ENCODE assay signal across 9 mouse cellular contexts in genomic region chr1:91216504-91217267, GRCm38 (mm10). TPM values are rescaled to one million over a fixed set of nuclear protein-coding genes. Genes with fewer than 3 reads are reported as not detected.
DNase-seq lines count a peak whose midpoint lies in the region; ATAC-seq lines count a peak whose summit lies in the region.
"Had no signal": no experiment of that assay in that cellular context is flagged by ENCODE, and none has a peak within 500 bp of the region (broad histone marks: within the 10 kb centered on the region; RNA-seq: fewer than 3 reads in every experiment).

No protein-coding gene starts in this region.

- no peaks in the 10 kb centered on the region for H3K27me3 ChIP-seq in midbrain, embryonic 11.5 days (ENCODE audit: control insufficient read depth, insufficient read depth, low read length)
- no peaks in the 10 kb centered on the region for H3K27me3 ChIP-seq in midbrain, embryonic 13.5 days
- H3K27me3 ChIP-seq in liver, embryonic 16.5 days (ENCODE audit: control insufficient read depth, insufficient read depth, low read depth, low read length): no peaks in the 10 kb centered on the region
- H3K27me3 ChIP-seq in stomach, embryonic 16.5 days (ENCODE audit: control insufficient read depth, insufficient read depth, low read length): no peaks in the 10 kb centered on the region

- H3K4me1 ChIP-seq in midbrain, embryonic 11.5 days (ENCODE audit: control insufficient read depth, insufficient read depth, low read length): no peaks in the 10 kb centered on the region
- no peaks in the 10 kb centered on the region for H3K4me1 ChIP-seq in midbrain, embryonic 13.5 days (replicated peaks)
- no peaks in the 10 kb centered on the region; the same call in 1 of the 2 replicates for H3K4me1 ChIP-seq in liver, embryonic 16.5 days (ENCODE audit: control insufficient read depth, low read depth, low read length)
- peaks cover 9% of the 10 kb centered on the region; the same call in 1 of the 2 replicates for H3K4me1 ChIP-seq in stomach, embryonic 16.5 days (ENCODE audit: control insufficient read depth, insufficient read depth, low read length)

- ATAC-seq in midbrain, embryonic 11.5 days (ENCODE audit: low FRiP score): no peak
- ATAC-seq in midbrain, embryonic 13.5 days: no peak
- ATAC-seq in liver, embryonic 16.5 days (ENCODE audit: low read depth): peak; percentile 37; the same call in 1 of the 2 replicates
- ATAC-seq in stomach, embryonic 16.5 days (ENCODE audit: insufficient read depth, low FRiP score): peak; percentile 48; the same call in 1 of the 2 replicates

- no peak overlapping the region for H3K9ac ChIP-seq in midbrain, embryonic 11.5 days (ENCODE audit: low read length)
- H3K9ac ChIP-seq in midbrain, embryonic 13.5 days (replicated peaks): no peak overlapping the region
- no peak overlapping the region for H3K9ac ChIP-seq in liver, embryonic 16.5 days (ENCODE audit: low read depth, low read length)
- no peak overlapping the region for H3K9ac ChIP-seq in stomach, embryonic 16.5 days (ENCODE audit: low read length)

- H3K9me3 ChIP-seq in midbrain, embryonic 11.5 days (ENCODE audit: control insufficient read depth, low read length): no peaks in the 10 kb centered on the region
- no peaks in the 10 kb centered on the region for H3K9me3 ChIP-seq in midbrain, embryonic 13.5 days
- H3K9me3 ChIP-seq in liver, embryonic 16.5 days (replicated peaks; ENCODE audit: control insufficient read depth, low read length): no peaks in the 10 kb centered on the region
- no peaks in the 10 kb centered on the region for H3K9me3 ChIP-seq in stomach, embryonic 16.5 days (replicated peaks; ENCODE audit: control insufficient read depth, low read length)

- H3K27ac ChIP-seq in midbrain, embryonic 11.5 days (ENCODE audit: low read depth, low read length): no peak overlapping the region
- H3K27ac ChIP-seq in midbrain, embryonic 13.5 days: no peak overlapping the region
- H3K27ac ChIP-seq in liver, embryonic 16.5 days (ENCODE audit: low read length): no peak overlapping the region
- H3K27ac ChIP-seq in stomach, embryonic 16.5 days (ENCODE audit: low read length): peak overlapping the region; percentile 29; the same call in 1 of the 2 replicates

- peak; percentile 27 to 30 for DNase-seq in cerebellum, postnatal 10 days
- DNase-seq in cerebellum, adult 9-10 months: no peak
- DNase-seq in midbrain, embryonic 11.5 days (ENCODE audit: low spot score, missing footprints): peak; percentile 19
- DNase-seq in cerebellum, adult 11 months: no peak
- DNase-seq in adrenal gland, adult 2 months: no peak

- H3K4me3 ChIP-seq in midbrain, embryonic 11.5 days (ENCODE audit: low read depth, low read length): no peak overlapping the region
- no peak overlapping the region for H3K4me3 ChIP-seq in midbrain, embryonic 13.5 days (replicated peaks)
- H3K4me3 ChIP-seq in liver, embryonic 16.5 days (ENCODE audit: low read depth, low read length): no peak overlapping the region
- no peak overlapping the region for H3K4me3 ChIP-seq in stomach, embryonic 16.5 days (replicated peaks; ENCODE audit: low read length)
- H3K4me3 ChIP-seq: erythroblast, embryonic 14.5 days had no signal

- WGBS in midbrain, embryonic 11.5 days: 66% methylated on average over 10 of the region's 10 CpGs
- WGBS in midbrain, embryonic 13.5 days: 66% methylated on average over 10 of the region's 10 CpGs
- WGBS in liver, embryonic 16.5 days (ENCODE audit: insufficient replicate concordance): 7% methylated on average over 10 of the region's 10 CpGs
- 47% methylated on average over 10 of the region's 10 CpGs for WGBS in stomach, embryonic 16.5 days

- no peak overlapping the region for H3K4me2 ChIP-seq in midbrain, embryonic 11.5 days
- H3K4me2 ChIP-seq in midbrain, embryonic 13.5 days (replicated peaks): no peak overlapping the region
- no peak overlapping the region for H3K4me2 ChIP-seq in liver, embryonic 16.5 days (ENCODE audit: low read depth, low read length)
- no peak overlapping the region for H3K4me2 ChIP-seq in stomach, embryonic 16.5 days (ENCODE audit: low read depth, low read length)

- no peaks in the 10 kb centered on the region for H3K36me3 ChIP-seq in midbrain, embryonic 11.5 days (ENCODE audit: control insufficient read depth, insufficient read depth, low read length)
- no peaks in the 10 kb centered on the region for H3K36me3 ChIP-seq in midbrain, embryonic 13.5 days
- no peaks in the 10 kb centered on the region for H3K36me3 ChIP-seq in liver, embryonic 16.5 days (ENCODE audit: control insufficient read depth, insufficient read depth)
- no peaks in the 10 kb centered on the region for H3K36me3 ChIP-seq in stomach, embryonic 16.5 days (ENCODE audit: control insufficient read depth, insufficient read depth, low read length)

RNA-seq across cellular contexts. Expression of gene Ube2f, which starts 33.4 kb away (rescaled TPM):
- 88.5 and 95.6 TPM in 2 replicates for polyA plus RNA-seq in midbrain, embryonic 11.5 days (2014; fragmentation: Nextera tagmentation; extraction: Ambion mirVana)
- polyA plus RNA-seq in midbrain, embryonic 13.5 days (2015; fragmentation: Nextera tagmentation; extraction: Ambion mirVana): 70.5 and 72.8 TPM in 2 replicates
- 66.3 and 69.0 TPM in 2 replicates for polyA plus RNA-seq in liver, embryonic 16.5 days (2015; fragmentation: Nextera tagmentation; extraction: Ambion mirVana)
- polyA plus RNA-seq in stomach, embryonic 16.5 days (2015; fragmentation: Nextera tagmentation; extraction: Ambion mirVana): 66.6 and 69.3 TPM in 2 replicates
- total RNA-seq in adrenal gland, adult 2 months (2021): 100 to 1,000 TPM in 1 of 2 experiments, 10 to 100 TPM in 1; 64.8 to 109 TPM
- polyA plus RNA-seq in adrenal gland, adult 2 months (2012; rRNA removed): 11.7 and 13.9 TPM in 2 replicates

RNA-seq across cellular contexts. Expression of gene Ramp1, which starts 37.1 kb away (rescaled TPM):
- 0.50 and 0.85 TPM in 2 replicates for polyA plus RNA-seq in midbrain, embryonic 11.5 days (2014; fragmentation: Nextera tagmentation; extraction: Ambion mirVana)
- 1.1 and 1.2 TPM in 2 replicates for polyA plus RNA-seq in midbrain, embryonic 13.5 days (2015; fragmentation: Nextera tagmentation; extraction: Ambion mirVana)
- 4.9 and 5.2 TPM in 2 replicates for polyA plus RNA-seq in liver, embryonic 16.5 days (2015; fragmentation: Nextera tagmentation; extraction: Ambion mirVana)
- 6.6 and 8.6 TPM in 2 replicates for polyA plus RNA-seq in stomach, embryonic 16.5 days (2015; fragmentation: Nextera tagmentation; extraction: Ambion mirVana)
- 10 to 100 TPM in 1 of 2 experiments, 1 to 10 TPM in 1; 8.0 to 10.7 TPM for total RNA-seq in adrenal gland, adult 2 months (2021)
- polyA plus RNA-seq in adrenal gland, adult 2 months (2012; rRNA removed): 19.9 and 26.5 TPM in 2 replicates

Comparison
In these comparisons a context has a peak if more than half of its experiments do, and no peak if none do; other contexts are left out.
1. DNase-seq: peak in cerebellum, postnatal 10 days (2 of 2) and midbrain, embryonic 11.5 days (single experiment); none in cerebellum, adult 9-10 months (single experiment), cerebellum, adult 11 months (single experiment) and adrenal gland, adult 2 months (single experiment).
2. ATAC-seq: peak in liver, embryonic 16.5 days (single experiment) and stomach, embryonic 16.5 days (single experiment); none in midbrain, embryonic 11.5 days (single experiment) and midbrain, embryonic 13.5 days (single experiment).